Mouse (Mus musculus) heart, adult 8-10 months (tissue): ENCODE measurements around the gene Gm9945. TPM values are rescaled to one million over a fixed set of nuclear protein-coding genes. Genes with fewer than 3 reads are reported as not detected.

Experiments
- DNase-seq: peaks from one replicate; pipeline ENCODE4 v3.0.0; 2022; ENCODE audit warnings: low spot score
- total RNA-seq, 4 experiments: library from RNA; stranded (reverse); gene quantifications; 2 replicates each; pipeline ENCODE4 v1.2.4; 2022

The Gm9945 gene
- not detected for total RNA-seq

GRCm38 (mm10) chr11:53479783-53480301 lies at the start of gene Gm9945, which contains the start of gene Sowaha:
Gene Gm9945, plus strand, starts transcription at chr11:53480166.
Gene Sowaha, minus strand, starts transcription at chr11:53480274.
- no peak for DNase-seq

DNA sequence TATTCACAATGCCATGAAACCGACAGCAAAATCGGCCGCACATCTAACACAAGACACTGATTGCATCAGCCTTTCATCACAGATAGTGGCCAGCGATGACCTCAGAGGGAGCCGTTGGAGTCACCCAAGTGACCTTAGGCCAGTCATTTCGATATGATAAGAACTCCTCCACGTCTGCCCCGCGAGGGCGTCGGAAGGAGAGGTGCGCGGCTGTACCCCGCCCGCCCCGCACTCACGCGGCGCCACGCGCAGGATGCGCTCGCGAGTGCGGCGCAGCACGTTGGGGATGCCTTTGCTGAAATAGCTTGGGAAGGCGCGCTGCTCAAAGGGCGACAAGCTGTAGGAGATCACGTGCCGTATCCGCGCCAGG lies 49.7 kb upstream of the Gm9945 start:
- no peak for DNase-seq

GRCm38 (mm10) chr11:53430670-53431346 lies 49.2 kb upstream of the Gm9945 start, which contains the start of the genes Uqcrq and Gdf9:
Gene Uqcrq, minus strand, starts transcription at chr11:53430831.
Gene Gdf9, plus strand, starts transcription at chr11:53431023.
- DNase-seq: peak; percentile 98

DNA sequence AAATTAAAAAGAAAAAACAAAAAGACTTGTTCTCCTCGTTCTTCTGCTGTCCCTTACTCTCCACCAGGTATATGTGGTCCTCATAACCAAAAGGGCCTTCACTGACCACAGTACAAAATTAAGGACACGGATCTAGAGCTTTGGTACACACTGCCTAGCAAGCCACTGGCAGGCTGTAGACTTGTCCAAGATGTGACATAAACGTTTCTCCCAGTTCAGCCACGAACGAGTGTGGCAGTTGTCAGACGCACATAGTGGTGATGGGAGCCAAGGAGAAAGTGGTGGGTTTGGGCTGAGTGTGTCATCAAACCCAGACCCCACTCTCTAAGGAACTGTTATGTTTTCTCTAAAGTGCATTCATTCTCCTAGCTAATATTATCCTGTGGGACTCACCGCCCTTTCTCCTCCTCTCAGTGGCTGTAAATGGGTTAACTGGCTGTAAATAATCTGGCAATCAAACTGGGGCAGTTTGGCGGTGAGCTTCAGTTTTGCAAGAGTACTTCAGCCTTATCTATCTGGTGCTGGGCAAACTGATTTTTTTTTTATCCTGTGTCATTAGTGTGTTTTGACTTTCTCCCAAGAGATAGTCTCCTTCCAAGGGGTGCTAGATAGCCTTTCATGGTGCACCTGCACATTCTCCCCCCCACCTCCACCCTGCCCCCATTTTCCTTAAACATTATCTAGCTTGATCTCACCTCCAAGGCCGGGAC lies 48.5 kb upstream of the Gm9945 start:
- DNase-seq: no peak

DNA sequence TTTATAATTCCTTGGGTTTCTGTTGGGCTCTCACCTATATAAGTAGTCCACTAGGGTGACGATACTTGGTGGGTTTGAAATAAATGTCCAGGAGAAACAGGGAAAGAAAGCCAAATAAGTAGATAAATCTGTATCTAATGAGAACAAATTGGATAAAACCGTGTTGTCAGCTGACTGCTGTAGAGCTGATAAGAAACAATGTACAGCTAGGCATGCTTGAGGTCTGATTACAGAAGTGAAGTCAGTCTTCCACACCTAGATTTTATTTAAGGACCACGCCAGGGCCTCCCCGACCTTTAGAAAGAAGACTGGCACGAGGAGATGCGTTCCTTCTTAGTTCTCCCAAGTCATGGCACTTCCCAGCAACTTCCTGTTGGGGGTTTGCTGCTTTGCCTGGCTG lies 46.9 kb upstream of the Gm9945 start:
- no peak for DNase-seq

GRCm38 (mm10) chr11:53435504-53435903 lies 44.5 kb upstream of the Gm9945 start:
- no peak for DNase-seq

GRCm38 (mm10) chr11:53436338-53436737 lies 43.6 kb upstream of the Gm9945 start:
- no peak for DNase-seq

- DNase-seq: no peak
Measured at GRCm38 (mm10) chr11:53441921-53442320, 38.0 kb upstream of the Gm9945 start.

DNA sequence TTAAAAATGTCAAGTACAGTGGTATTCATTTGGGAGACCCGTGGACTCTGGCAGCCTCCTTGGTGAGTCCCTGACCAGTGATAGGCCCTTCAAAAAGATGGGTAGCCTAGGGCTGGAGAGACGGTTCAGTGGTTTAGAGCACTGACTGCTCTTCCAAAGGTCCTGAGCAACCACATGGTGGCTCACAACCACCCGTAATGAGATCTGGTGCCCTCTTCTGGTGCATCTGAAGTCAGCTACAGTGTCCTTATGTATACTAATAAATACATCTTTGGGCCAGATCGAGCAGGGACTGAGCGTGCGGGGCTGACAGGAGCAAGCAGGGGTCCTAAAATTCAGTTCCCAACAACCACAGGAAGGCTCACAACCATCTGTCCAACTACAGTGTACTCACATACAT lies 36.1 kb upstream of the Gm9945 start:
- DNase-seq: no peak

DNA sequence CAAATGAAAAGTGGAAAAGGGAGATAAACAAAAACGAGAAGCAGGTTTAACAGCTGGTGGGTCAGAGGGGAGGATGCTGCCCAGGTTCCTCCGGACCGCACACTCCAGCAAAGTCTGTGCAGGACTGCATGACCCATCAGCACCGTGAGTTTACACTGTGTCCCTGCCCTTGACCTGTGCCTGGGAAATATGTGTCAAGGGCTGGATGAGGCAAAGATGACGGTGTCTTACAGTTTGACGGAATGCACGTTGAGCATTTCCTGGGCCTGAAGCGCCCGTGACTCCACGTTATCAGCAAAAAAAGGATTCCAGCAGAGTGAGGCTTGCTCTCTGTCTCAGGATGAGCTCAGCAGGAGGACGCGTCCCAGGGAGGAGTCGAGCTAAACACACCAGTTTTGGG lies 34.4 kb upstream of the Gm9945 start:
- no peak for DNase-seq

- DNase-seq: no peak
Measured at GRCm38 (mm10) chr11:53446183-53446582, 33.8 kb upstream of the Gm9945 start.

DNA sequence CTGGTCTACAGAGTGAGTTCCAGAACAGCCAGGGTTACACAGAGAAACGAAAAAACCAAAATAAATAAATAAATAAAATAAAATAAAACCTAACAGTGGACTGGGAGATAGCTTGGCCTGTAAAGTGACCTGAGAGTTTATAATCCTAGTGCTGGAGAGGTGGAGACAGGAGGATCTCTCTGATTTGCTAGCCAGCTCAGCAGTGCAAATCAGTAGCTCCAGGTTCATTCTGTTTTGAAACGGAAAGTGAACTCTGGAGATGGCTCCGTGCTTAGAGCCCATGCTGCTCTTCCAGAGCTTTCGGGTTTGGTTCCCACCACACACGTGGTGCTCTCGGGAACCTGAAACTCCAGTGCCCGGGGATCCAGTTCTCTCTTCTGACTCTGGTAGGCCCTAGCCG lies 32.0 kb upstream of the Gm9945 start:
- DNase-seq: no peak

DNA sequence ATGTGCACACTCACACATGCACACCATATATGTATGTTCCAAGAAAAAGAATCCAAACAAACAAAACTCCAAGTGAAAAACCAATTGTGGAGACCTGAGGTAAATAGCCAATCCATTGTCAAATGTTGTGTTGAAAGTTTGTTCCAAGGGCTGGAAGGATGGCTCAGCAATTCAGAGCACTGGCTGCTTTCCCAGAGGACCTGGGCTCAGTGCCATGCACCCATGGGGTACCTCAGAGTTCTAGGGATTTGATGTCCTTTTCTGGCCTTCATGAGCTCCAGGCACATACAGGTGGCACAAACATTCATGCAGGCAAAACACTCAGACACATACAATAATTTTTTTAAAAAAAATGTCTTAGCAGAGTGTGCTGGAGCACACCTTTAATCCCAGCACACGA lies 31.4 kb upstream of the Gm9945 start:
- DNase-seq: peak; percentile 63

GRCm38 (mm10) chr11:53450070-53450705 lies 29.8 kb upstream of the Gm9945 start:
- no peak for DNase-seq

DNA sequence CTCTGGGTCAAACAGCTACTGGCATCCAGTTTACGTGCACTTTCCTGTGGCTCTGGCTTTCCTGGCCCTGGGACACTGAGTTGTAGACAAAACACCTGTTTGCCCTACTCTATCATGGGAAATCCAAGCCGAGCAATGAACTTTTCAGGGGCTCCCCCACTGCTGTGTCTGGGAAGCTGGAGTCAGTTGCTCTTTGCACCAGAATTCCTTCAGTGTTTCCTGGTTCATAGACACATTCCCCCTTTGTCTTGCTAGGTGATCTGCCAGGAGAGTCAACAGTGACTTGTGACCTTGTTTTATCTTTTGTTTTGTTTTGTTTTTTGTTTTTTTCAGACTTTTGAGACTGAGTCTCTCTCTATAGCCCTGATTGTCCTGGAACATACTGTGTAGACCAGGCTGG lies 28.6 kb upstream of the Gm9945 start:
- DNase-seq: no peak

- DNase-seq: no peak
Measured at GRCm38 (mm10) chr11:53452396-53452795, 27.6 kb upstream of the Gm9945 start.

GRCm38 (mm10) chr11:53453031-53453430 lies 26.9 kb upstream of the Gm9945 start:
- DNase-seq: no peak

DNA sequence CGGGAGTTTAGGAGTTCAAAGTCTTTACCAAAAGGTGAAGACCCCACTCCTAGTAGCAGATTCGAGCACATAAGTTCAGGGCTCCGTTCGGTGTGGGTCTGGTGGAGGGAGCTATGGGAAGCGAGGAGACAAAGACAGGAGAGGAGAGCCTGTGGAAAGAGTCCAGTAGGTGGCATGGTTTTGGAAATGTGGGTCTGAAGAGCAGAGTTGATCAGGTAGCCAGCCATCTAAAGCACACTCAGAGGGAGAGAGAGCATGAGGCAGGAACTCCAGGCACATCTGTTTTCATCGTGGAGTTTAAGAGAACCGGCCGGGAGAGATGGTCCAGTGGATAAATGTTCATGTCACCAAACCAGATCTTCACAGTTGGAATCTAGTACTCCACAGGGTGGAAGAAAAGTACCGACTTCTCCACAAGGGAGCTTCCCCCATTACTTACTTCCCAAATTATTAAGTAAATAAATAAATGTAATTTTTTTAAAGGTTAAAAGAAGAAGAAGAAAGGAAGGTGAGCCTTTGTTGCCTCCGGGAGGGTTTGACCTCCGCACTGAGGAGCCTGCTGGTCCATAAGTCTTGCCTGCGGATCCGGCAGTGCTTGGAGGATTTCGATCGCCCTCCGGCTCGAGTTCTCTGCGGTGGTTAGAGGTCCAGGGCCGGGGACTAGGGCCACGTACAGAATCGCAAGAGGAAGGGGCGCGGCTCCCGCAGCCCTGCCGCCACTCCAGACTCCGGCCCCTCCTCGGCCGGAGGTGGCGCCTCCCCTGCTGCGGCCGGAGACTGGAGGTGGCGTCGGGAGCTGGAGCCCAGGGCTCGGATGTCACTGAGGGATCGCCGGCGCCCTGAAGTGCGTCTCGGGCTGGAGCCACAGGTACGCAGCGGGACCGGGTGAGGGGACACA lies 23.2 kb upstream of the Gm9945 start, which contains the start of the genes Gm10447 and Shroom1:
Gene Gm10447, minus strand, starts transcription at position 637 of the 898 bp plus-strand sequence.
Gene Shroom1, plus strand, starts transcription at position 732 of the 898 bp plus-strand sequence.
- DNase-seq: peak; percentile 40

DNA sequence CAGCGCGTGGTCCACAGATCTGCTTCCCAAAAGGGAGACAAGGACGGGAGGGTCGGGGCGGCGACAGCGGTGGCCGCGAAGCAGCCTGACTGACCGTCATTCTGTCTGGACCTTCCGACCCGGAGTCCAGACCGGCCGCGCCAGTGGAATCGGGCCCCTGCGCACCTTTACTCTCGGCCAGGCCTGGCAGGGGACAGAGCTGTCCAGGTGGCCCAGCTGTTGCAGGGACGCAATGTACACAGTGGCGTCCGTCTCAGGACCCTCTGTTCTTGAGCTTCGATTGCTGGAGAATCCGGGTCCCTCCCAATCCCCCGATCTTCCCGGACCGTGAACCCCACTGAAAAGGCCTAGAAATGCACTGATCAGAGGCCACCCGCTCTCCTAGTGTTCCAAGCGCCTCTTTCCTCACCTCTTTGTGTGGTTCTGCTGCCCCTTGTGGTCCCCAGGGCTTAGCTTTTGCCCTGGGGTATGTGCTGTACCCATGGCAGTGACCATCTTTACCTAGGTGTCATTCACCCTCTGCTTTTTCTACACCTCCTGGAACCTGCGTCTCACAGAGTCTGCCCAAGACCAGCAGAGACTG lies 22.5 kb upstream of the Gm9945 start:
- no peak for DNase-seq

- no peak for DNase-seq
Measured at GRCm38 (mm10) chr11:53458996-53459395, 21.0 kb upstream of the Gm9945 start.

DNA sequence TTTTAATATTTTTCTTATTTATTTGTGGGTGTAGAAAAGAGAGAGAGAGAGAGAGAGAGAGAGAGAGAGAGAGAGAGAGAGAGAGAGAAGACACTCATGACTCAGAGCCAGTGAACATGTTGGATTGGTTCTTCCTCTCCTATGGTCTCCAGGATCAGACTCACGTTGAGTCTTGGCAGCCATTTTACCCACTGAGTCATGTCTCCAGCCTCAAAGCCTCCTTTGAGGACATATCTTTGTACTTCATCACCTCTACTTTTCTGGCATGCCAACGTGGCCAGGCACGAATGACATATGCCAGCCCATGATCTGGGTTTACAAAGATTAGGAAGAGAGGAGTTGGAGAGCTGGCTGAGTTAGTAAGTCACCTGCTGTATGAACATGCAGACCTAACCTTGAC lies 19.8 kb upstream of the Gm9945 start:
- DNase-seq: no peak
